In the genomic region with DNA sequence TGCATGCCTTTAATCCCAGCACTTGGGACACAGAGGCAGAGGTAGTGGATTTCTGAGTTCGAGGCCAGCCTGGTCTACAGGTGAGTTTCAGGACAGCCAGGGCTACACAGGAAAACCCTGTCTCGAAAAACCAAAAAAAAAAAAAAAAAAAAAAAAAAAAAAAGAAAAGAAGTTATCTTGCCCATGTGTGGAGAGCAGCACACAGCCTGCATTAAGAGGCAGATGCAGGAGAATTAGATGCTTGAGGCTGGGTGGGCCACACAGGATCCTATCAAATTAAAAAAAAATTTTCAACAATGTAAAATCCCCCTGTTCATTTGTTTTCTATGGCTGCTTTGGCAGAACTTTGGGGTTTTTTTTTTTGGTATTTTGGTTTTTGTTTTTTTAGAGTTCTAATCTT, we compare ENCODE assay signal across 32 mouse cellular contexts.
"Had no signal": no experiment of that assay in that cellular context is flagged by ENCODE, and none has a peak within 500 bp of the region (broad histone marks: within the 10 kb centered on the region; RNA-seq: fewer than 3 reads in every experiment).

No protein-coding gene starts in this region.

- H3K9me3 ChIP-seq: limb, embryonic 10.5 days; limb, embryonic 12.5 days; limb, embryonic 13.5 days; limb, embryonic 15.5 days; liver, embryonic 12.5 days; liver, embryonic 13.5 days; liver, embryonic 15.5 days; lung, embryonic 15.5 days; megakaryocyte, embryonic 14.5 days; midbrain, embryonic 10.5 days; midbrain, embryonic 12.5 days; midbrain, embryonic 13.5 days; midbrain, embryonic 15.5 days; neural tube, embryonic 12.5 days had no signal

- ATAC-seq: liver, embryonic 12.5 days; liver, postnatal 0 days; lung, postnatal 0 days; midbrain, embryonic 13.5 days; midbrain, embryonic 15.5 days; midbrain, embryonic 16.5 days had no signal

- H3K4me3 ChIP-seq: limb, embryonic 10.5 days; limb, embryonic 12.5 days; limb, embryonic 13.5 days; limb, embryonic 15.5 days; liver, embryonic 12.5 days; liver, embryonic 13.5 days; liver, embryonic 15.5 days; lung, embryonic 15.5 days; megakaryocyte, embryonic 14.5 days; midbrain, embryonic 10.5 days; midbrain, embryonic 12.5 days; midbrain, embryonic 13.5 days; midbrain, embryonic 15.5 days; myocyte; neural tube, embryonic 12.5 days had no signal

- H3K9ac ChIP-seq: limb, embryonic 12.5 days; limb, embryonic 13.5 days; limb, embryonic 15.5 days; liver, embryonic 12.5 days; liver, embryonic 13.5 days; liver, embryonic 14.5 days; liver, embryonic 15.5 days; liver, postnatal 0 days; lung, embryonic 14.5 days; lung, embryonic 15.5 days; midbrain, embryonic 12.5 days; midbrain, embryonic 13.5 days; midbrain, embryonic 15.5 days; neural tube, embryonic 12.5 days had no signal

- H3K36me3 ChIP-seq: midbrain, embryonic 12.5 days; midbrain, embryonic 15.5 days had no signal

- H3K4me2 ChIP-seq: limb, embryonic 12.5 days; limb, embryonic 13.5 days; limb, embryonic 15.5 days; liver, embryonic 11.5 days; liver, embryonic 12.5 days; liver, embryonic 13.5 days; liver, embryonic 15.5 days; lung, embryonic 14.5 days; lung, embryonic 15.5 days; midbrain, embryonic 11.5 days; midbrain, embryonic 12.5 days; midbrain, embryonic 13.5 days; midbrain, embryonic 15.5 days; neural tube, embryonic 12.5 days had no signal

- DNase-seq: left cerebral cortex, postnatal 4 days; liver; liver, embryonic 13.5 days; liver, postnatal 0 days; lung, adult 18-20 months; lung, adult 2 months; lung, embryonic 14.5 days; lung, postnatal 10 days; lung, postnatal 14 days; lung, postnatal 36 days; lung, postnatal 4 days; midbrain, embryonic 14.5 days had no signal

- H3K27me3 ChIP-seq: limb, embryonic 12.5 days; limb, embryonic 13.5 days; limb, embryonic 15.5 days; liver, embryonic 12.5 days; liver, embryonic 13.5 days; liver, embryonic 15.5 days; lung, embryonic 15.5 days; megakaryocyte, embryonic 14.5 days; midbrain, embryonic 12.5 days; midbrain, embryonic 13.5 days; midbrain, embryonic 15.5 days; neural tube, embryonic 12.5 days had no signal

- H3K4me1 ChIP-seq: limb, embryonic 10.5 days; limb, embryonic 13.5 days; limb, embryonic 15.5 days; lung, embryonic 15.5 days; midbrain, embryonic 10.5 days; midbrain, embryonic 12.5 days; midbrain, embryonic 15.5 days; neural tube, embryonic 12.5 days had no signal

- H3K27ac ChIP-seq: limb, embryonic 10.5 days; limb, embryonic 12.5 days; limb, embryonic 13.5 days; limb, embryonic 15.5 days; liver, embryonic 12.5 days; liver, embryonic 13.5 days; liver, embryonic 14.5 days; liver, embryonic 15.5 days; lung, embryonic 15.5 days; macrophage; midbrain, embryonic 10.5 days; midbrain, embryonic 12.5 days; midbrain, embryonic 13.5 days; midbrain, embryonic 15.5 days; neural tube, embryonic 12.5 days had no signal
